ENCODE assay signal across 12 mouse cellular contexts in genomic region chr3:16929846-16930245, GRCm38 (mm10).
"Had no signal": no experiment of that assay in that cellular context is flagged by ENCODE, and none has a peak within 500 bp of the region (broad histone marks: within the 10 kb centered on the region; RNA-seq: fewer than 3 reads in every experiment).

No protein-coding gene starts in this region.

- H3K9ac ChIP-seq: liver, embryonic 15.5 days; lung, embryonic 14.5 days; neural tube, embryonic 13.5 days had no signal

- H3K4me3 ChIP-seq: layer of hippocampus, adult 2 months; limb, embryonic 10.5 days; liver, embryonic 15.5 days; megakaryocyte, embryonic 14.5 days; neural tube, embryonic 13.5 days had no signal

- H3K27ac ChIP-seq: layer of hippocampus, adult 2 months; limb, embryonic 10.5 days; liver, embryonic 15.5 days; macrophage; neural tube, embryonic 13.5 days had no signal

- DNase-seq: kidney, adult 18-20 months; kidney, postnatal 10 days; lung, embryonic 14.5 days; lung, postnatal 10 days; thymus, postnatal 36 days had no signal

- H3K9me3 ChIP-seq: limb, embryonic 10.5 days; liver, embryonic 15.5 days; megakaryocyte, embryonic 14.5 days; neural tube, embryonic 13.5 days had no signal

- H3K36me3 ChIP-seq: limb, embryonic 10.5 days; liver, embryonic 15.5 days; neural tube, embryonic 13.5 days had no signal

- H3K27me3 ChIP-seq: liver, embryonic 15.5 days; megakaryocyte, embryonic 14.5 days; neural tube, embryonic 13.5 days had no signal

- H3K4me2 ChIP-seq: liver, embryonic 11.5 days; liver, embryonic 15.5 days; lung, embryonic 14.5 days; neural tube, embryonic 13.5 days had no signal

- H3K4me1 ChIP-seq: limb, embryonic 10.5 days; liver, embryonic 15.5 days; megakaryocyte, embryonic 14.5 days had no signal
